In the genomic region with DNA sequence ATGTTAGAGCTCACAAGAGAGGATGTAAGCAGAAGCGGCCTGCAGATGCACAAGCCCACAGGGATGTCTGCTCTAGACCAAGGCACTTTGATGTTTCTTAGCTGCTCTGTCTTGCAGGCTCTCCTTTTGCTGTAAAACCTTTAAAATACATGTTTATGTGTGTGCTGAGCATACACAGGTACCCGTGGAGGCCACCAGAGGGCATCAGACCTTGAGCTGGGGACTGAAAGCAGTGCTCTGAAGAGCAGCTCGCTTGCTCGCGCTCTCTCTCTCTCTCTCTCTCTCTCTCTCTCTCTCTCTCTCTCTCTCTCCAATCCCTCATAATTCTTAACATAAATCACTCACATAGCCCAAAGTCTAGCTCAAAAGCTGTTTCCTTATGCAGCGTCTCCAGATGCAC, we compare ENCODE assay signal across 8 mouse cellular contexts. TPM values are rescaled to one million over a fixed set of nuclear protein-coding genes. Genes with fewer than 3 reads are reported as not detected.
A peak's percentile ranks its signal among the peaks of the same experiment; 100 is the strongest.
DNase-seq lines count a peak whose midpoint lies in the region; ATAC-seq lines count a peak whose summit lies in the region.
"Had no signal": no experiment of that assay in that cellular context is flagged by ENCODE, and none has a peak within 500 bp of the region (broad histone marks: within the 10 kb centered on the region; RNA-seq: fewer than 3 reads in every experiment).

No protein-coding gene starts in this region.

- ATAC-seq in CD4-positive, CD25-positive, alpha-beta regulatory T cell, adult 4 months = peak; percentile 23

- peak; percentile 22 for DNase-seq in kidney, adult 18-20 months
- DNase-seq in kidney, adult 11 months = no peak
- DNase-seq in WW6 (ENCODE audit: low read depth, low spot score) = peak; percentile 24
- DNase-seq in lung, postnatal 14 days = peak; percentile 33
- no peak for DNase-seq in neural tube, embryonic 10.5 days (ENCODE audit: extremely low spot score, low spot score)
- DNase-seq in layer of hippocampus, postnatal 25 days (ENCODE audit: extremely low spot score in 1 of 2, low spot score in 1 of 2) = no peak

RNA-seq across cellular contexts. Expression of a gene that starts 24.3 kb away (rescaled TPM):
- 10 to 100 TPM; 49.2 to 62.6 TPM for polyA plus RNA-seq in CD4-positive, CD25-positive, alpha-beta regulatory T cell, adult 4 months (2017; shearing (Covaris generic))
- total RNA-seq in layer of hippocampus, postnatal 25 days (2021) = 10 to 100 TPM; 50.1 to 58.1 TPM

RNA-seq across cellular contexts. Expression of a gene that starts 59.5 kb away (rescaled TPM):
- not detected for polyA plus RNA-seq in CD4-positive, CD25-positive, alpha-beta regulatory T cell, adult 4 months (2017; shearing (Covaris generic))
- total RNA-seq in layer of hippocampus, postnatal 25 days (2021) = under 1 TPM; 0.38 to 0.42 TPM
- polyA plus RNA-seq: erythroblast, embryonic 14.5 days had no signal

Comparison
In these comparisons a context has a peak if more than half of its experiments do, and no peak if none do; other contexts are left out.
1. DNase-seq: peak in kidney, adult 18-20 months (single experiment), WW6 (single experiment) and lung, postnatal 14 days (single experiment); none in kidney, adult 11 months (single experiment), neural tube, embryonic 10.5 days (single experiment) and layer of hippocampus, postnatal 25 days (0 of 2).